Mouse (Mus musculus): Measurements from ENCODE around the gene Cpne1. TPM values are rescaled to one million over a fixed set of nuclear protein-coding genes. Genes with fewer than 3 reads are reported as not detected.
"Not testable (repeated sequence)": the region's sequence is repeated elsewhere in the genome, so short reads cannot be mapped to it uniquely, and the experiment has no call there.

The Cpne1 gene
- total RNA-seq (2014; fragmentation: Nextera tagmentation) = 34.2 and 51.5 TPM in 2 replicates
- total RNA-seq (2017) = 14.7 and 16.5 TPM in 2 replicates

DNA sequence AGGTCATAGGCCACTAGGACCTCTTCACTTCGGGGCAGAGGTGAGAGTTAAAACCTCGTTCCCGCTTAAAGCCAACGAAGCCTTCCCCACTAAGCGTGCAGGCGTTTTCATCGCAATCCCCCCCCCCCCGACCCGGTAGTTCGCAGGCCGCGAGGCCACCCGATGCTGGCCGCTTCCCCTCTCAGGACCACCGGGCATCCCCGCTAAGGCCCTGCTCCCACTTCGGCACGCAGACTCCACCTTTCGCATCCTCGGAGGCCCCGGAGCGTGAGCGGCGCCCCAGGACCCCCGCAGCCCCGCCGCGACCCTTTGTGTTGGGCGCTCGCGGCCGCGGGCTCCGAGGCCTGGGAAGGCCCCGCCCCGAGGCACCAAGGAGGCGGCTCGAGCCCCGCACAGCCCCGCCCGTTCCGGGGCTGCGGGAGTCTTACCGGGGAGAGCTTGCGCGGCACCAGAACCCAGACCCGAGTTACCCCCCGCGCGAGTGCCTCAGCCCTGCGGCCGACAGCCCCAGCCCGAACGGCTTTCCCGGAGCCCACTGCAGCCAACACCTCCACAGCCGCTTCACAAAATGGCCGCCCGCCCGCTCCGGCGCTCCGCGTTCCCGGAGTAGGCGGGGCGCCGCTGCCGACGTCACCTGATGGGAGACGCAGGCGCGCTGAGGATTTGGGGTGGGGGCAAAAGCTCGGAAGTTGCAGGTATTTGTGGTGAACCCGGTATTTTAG is at the start of gene Cpne1, which contains the start of gene Rbm12:
Gene Cpne1, minus strand, starts transcription at position 608 of the 722 bp plus-strand sequence.
Gene Rbm12, minus strand, starts transcription at position 621 of the 722 bp plus-strand sequence.
- ATAC-seq (replicated peaks; ENCODE audit: poor library complexity, severe bottlenecking) = peak; percentile 97

DNA sequence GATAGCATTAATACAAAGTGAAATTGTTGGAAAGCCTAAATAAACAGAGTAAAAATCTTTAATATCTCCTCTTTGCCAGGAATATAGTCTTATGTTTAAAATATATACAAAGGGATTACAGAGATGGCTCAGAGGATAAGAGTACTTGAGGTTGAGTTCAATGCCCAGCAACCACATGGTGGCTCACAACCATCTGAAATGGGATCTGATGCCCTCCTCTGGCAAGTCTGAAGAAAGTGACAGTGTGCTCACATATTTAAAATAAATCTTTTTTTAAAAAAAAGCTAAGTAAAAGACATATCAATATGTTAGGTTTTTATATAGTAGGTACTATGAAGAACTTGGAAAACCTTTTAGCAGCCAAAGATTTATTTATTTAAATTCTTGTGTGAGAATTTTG is 39.8 kb upstream of the Cpne1 start:
- ATAC-seq (replicated peaks; ENCODE audit: poor library complexity, severe bottlenecking) = no peak

DNA sequence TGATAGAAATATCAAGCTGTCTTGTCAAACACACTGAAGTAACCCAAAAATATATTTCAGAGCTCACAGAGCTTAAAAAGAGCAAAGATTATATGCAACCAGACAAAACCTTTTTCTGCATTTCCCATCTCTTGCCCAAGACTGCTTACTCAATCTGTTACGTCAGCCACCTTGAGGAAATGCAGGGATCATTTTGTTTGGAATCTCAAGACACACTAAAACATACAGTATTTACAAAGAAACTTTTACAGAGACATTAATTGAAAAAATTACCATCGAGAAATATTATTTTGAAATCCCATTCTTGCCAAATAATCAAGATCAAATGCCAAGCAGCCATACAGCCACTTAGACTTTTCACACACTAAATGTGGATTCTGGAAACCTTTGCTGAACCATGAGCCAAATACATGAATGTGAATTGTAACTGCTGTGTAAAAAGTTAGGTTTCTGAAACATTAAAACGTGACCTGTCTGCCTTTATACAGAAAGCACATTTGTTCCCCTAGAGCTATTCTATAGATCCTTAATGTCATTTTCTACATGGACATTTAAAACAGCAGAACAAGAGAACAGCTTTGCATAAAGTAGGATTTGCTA is 35.7 kb upstream of the Cpne1 start:
- ATAC-seq (replicated peaks; ENCODE audit: poor library complexity, severe bottlenecking) = no peak

DNA sequence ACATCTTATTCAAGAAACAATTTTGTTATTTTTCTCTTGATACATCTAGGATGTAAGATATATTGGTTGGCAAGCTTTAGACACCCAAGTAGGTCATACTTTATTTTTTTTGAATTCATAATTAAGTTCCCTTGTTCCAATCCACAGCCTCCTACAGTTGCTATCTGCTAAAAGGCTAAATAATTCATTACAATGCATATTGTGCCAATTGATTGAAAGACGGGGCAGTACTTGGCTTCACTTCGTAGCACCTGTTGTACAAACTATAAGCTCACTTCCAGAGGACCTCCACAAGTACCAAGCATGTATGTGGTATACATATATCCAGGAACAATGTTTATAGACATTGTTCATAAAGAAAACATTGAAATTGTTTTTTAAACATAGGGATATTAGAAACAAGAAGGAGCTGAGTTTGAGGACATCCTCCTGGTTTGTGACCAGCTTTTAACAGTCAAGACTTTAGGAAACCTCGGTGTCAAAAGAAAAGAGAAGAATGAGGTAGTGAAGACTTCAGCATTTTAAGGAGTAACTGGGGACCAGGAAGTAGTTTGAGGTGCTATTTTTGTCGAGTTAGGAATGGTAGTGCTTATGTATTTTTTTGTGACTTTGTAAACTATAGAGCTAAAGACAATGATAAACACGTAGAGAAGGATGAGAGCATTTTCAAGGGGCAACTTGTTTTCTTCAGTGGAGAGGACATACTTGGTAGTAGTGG is 34.7 kb upstream of the Cpne1 start:
- ATAC-seq (replicated peaks; ENCODE audit: poor library complexity, severe bottlenecking) = no peak

DNA sequence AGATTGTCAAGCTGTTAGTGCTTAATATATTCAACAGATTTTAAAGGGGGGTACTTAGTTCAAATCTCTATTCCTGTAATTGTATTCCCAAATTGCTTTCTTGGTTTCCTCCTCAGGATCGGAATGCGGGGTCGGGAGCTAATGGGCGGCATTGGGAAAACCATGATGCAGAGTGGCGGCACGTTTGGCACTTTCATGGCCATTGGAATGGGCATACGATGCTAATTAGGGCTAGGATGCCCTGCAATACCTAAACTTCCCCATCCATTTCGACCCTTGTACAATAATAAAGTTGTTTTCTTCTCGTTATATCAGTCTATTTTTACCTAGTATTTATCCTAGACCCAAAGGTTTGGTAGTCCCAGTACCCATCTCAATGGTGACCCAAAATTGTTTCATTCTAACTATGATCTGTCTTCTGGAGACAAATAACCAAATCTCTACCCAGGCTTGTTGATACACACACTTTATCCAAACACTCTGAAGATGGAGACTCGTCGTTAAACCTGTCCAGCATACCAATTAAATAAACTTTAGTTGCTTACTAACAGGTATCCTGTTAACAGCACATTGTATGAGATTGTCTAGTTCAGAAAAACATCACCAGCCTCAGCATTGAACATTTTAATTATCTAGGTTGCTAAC is 33.8 kb upstream of the Cpne1 start:
- no peak for ATAC-seq (replicated peaks; ENCODE audit: poor library complexity, severe bottlenecking)

DNA sequence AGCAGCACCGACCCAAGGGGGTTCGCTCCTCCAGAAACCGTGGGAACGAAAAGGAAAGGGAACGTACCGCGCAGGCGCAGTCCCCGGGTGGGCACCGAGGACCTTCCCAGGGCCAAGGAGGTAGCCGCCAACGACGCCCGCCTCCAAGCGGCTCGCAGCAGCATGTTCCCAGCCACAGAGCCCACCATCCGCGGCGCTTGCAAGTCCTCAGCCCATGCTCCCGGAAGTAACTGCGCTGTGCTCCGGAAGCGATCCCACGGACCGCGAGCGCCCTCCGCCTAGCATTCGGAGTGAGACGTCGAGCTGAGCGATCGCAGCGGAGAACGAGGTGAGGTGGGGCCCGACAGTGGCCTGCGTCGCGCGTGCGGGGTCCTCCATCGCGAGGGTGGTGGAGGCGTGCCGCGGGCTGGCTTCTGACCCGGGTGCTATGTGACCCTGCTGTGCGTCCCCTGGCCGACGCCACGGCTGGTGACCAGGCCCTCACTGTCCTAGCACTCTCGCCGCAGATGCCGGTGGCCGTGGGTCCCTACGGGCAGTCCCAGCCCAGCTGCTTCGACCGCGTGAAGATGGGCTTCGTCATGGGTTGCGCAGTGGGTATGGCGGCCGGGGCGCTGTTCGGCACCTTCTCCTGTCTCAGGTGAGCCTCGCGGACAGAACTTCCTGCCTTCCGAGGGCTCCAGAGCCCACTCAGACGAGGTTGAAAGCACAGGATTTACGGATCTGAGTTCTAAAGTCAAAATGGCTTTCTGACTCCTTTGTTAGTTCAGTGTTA is 32.4 kb upstream of the Cpne1 start, which contains the start of the genes Romo1 and Nfs1:
Gene Romo1, plus strand, starts transcription at position 87 of the 772 bp plus-strand sequence.
Gene Nfs1, minus strand, starts transcription at position 234 of the 772 bp plus-strand sequence.
- ATAC-seq (replicated peaks; ENCODE audit: poor library complexity, severe bottlenecking) = peak; percentile 95

DNA sequence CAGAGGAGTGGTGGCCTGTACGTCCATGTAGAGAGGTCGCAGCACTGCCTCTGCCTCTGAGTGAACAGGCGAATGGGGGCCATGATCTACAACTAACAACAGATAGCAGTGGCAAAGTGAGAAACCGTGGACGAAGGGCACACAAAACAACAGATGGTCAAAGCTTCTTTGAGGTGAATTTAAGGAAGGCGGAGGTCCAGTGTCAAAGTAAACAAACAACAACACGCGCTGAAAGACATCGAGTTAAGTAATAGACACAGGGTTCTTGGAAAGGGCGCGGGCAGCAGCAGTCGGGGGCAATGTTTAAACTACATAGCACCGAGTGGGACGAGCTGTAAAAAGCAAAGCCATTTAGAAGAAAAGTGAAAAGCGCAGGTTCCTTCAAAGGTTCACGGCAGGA is 31.6 kb upstream of the Cpne1 start:
- peak; percentile 1; the same call in 1 of the 2 replicates for ATAC-seq (replicated peaks; ENCODE audit: poor library complexity, severe bottlenecking)

DNA sequence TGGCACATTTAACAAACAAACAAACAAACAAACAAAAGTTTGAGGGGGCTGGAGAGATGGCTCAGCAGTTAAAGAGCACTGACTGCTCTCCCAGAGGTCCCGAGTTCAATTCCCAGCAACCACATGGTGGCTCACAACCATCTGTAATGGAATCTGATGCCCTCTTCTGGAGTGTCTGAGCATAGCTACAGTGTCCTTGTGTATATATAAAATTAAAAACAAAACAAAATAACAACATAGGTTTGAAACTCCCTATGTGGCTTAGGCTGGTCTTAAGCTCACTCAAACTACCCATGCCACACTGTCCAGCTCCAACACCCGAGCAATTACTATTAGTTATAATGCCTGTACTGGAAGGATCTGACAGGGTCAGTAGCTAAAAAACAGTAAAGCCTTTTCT is 31.1 kb upstream of the Cpne1 start:
- ATAC-seq (replicated peaks; ENCODE audit: poor library complexity, severe bottlenecking) = no peak

DNA sequence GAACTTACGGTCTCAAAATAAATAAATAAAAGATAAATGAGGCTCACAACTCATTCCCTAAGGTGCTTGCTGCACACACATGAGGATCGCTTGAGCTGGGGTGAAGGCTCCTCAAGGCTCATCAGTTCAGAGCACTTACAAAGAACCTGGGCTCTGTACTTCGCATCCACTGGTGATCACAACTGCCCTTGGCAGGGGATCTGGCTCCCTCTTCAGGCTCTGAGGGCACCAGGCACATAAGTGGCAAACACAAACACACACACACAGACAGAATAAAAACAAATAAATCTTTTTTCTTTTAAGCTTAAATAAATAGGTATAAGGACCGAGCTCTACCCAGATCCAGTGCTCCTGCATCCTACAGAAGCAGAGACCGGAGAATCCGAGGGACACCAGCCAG is 23.9 kb upstream of the Cpne1 start:
- ATAC-seq (replicated peaks; ENCODE audit: poor library complexity, severe bottlenecking) = no peak

DNA sequence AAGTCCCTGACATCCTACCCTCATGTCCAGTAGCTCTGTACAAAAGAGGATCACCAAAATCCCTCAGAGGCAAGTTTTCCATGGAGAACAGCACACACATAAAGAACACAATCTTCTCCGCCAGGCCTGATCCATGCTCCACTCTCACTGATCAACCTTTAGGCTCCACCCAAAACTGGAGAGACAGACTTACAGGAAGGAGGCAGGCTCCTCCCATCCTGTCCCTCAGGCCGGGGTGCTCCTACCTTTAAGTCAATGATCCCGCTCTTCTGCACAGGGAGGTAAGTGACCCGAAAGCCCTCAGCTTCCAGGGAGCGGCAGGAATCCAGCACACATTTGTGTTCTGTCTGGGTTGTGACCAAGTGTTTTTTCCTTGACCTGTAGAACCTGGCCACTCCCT is 22.4 kb upstream of the Cpne1 start:
- ATAC-seq (replicated peaks; ENCODE audit: poor library complexity, severe bottlenecking) = no peak

DNA sequence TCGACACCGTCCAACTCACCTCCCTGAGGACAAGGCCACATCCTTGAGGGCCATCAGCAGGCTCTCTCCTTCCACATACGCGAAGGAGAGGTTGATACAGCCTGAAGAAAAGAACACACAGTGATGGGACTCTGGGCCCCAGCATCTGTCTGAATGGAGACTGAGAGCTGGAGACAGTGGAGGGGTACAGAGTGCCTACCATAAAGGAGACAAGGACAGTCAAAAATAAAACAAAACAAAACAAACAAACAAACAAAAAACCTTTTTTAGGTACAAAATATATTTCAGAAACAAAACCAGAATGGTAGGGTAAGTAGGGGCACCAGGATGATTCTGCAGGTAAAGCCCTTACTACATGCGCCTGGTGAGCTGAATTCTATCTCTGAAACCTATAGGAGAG is 15.2 kb upstream of the Cpne1 start, which contains the start of gene Gm28036:
Gene Gm28036, minus strand, starts transcription at position 101 of the 400 bp plus-strand sequence.
- no peak for ATAC-seq (replicated peaks; ENCODE audit: poor library complexity, severe bottlenecking)

DNA sequence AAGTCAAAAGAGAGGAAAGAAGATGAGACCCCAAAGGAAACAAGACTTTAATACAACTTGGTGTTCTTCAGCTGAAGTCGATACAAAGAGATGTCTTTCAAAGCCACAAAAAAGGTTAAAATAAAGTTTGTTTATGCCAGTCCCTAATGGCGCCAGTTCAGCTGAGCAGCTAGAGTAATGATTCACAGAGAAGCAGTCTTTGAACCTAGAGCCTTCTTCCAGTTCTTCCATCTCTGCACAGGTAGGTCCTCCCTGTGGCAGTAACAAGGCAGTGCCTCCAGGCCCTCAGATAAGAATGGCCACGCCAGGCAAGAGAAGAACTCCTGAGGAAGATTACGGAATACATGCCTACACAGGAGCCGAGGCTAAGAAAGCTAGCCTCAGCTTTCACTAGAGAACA is 12.0 kb upstream of the Cpne1 start:
- no peak for ATAC-seq (replicated peaks; ENCODE audit: poor library complexity, severe bottlenecking)

DNA sequence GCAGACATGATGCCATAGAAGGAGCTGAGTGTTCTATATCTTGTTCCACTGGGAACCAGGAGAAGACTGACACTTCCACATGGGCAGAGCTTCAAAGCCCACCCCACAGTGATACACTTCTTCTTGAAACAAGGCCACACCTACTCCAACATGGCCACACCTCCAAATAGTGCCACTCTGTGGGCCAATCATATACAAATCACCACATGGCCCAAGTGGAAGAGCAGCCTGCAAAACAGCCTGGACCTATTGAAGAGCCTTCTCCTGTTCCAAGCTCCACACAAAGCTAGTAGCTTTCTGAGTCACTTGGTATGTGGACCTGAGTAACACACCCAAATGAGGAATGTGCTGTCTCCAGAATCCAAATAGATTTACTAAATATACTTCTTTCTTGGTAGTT is 7.8 kb upstream of the Cpne1 start:
- no peak for ATAC-seq (replicated peaks; ENCODE audit: poor library complexity, severe bottlenecking)

DNA sequence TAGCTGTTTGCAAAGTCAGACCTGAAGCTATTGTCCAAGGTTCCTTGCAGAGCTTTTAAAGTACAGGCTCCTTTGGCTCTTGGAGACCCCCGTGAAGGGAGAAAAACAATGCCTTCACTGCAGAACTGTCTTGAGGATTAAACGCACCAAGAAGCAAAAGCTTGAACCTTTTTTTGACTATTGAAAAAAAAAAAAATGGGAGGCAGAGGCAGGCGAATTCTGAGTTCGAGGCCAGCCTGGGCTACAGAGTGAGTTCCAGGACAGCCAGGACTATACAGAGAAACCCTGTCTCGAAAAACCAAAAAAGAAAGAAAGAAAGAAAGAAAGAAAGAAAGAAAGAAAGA is 287 bp upstream of the Cpne1 start:
- not testable (repeated sequence) for ATAC-seq (replicated peaks; ENCODE audit: poor library complexity, severe bottlenecking)

DNA sequence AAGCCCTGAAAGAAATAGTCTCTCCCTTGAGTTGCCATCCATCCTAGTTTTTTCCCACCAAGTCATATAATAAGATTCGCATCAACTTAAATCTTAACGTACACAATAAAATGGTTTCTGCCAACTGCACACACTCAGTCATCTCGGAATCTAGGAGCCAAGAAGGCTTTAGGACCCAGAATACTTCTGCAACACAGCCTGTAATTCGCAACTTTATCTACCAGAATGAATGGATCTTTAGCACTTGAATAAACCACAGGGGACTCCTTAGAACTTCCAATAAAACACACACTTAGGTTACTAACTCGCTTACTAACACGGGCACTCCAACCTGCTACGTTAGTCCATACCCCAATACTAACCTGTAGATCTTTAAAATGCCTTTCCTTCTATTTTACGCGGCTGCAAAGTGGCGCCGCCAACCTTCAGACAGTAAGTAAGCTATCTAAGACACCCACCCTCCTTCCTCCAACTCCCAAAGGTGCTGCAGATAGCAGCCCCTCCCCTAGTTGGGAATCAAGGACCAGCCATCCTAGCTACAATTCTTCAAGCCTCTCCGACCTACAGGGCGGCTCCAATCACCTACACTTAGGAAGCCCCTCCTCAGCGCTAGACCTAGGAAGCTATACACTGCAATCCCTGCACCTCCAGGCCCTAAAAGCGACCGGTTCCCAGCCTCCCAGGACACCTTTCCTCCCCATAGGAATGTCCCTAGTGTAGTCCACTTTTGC is 973 bp downstream of the Cpne1 start:
- peak; percentile 33 for ATAC-seq (replicated peaks; ENCODE audit: poor library complexity, severe bottlenecking)

DNA sequence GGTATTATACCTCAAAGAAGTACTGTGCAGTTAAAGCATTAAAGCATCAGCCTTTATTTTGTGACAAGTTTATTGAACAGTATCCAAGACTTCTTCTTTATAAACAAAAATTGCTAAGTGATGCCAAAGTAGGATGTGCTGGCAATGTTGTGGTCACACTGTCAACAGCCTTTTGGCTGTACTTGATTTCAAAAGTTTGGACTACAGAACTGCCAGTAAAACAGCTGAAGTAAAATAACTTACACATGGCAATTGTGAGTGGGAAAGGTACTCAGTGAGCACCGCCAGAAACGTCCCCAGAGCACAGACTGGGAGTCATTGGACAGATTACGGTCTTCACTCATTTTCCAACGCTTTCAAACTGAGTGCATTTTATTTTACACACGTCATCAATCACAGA is 19.8 kb downstream of the Cpne1 start:
- ATAC-seq (replicated peaks; ENCODE audit: poor library complexity, severe bottlenecking) = no peak

DNA sequence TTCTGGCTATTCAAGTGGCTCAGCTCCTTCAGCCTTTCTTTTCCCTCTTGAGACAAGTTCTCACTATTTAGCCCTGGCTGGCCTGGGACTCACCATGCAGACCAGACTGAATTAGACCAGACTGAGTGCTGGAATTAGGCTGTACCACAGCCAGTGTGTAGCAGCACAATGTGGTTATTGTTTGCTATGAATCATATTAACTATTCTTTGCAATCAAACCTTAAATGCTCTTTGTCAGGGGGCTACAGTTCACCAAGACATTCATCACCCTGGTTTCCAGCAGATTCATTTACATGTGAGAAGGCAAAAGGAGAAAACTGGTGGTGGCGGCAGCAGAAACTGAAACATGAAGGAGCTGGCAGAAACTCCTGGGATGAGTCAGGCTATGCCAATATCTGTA is 22.0 kb downstream of the Cpne1 start:
- no peak for ATAC-seq (replicated peaks; ENCODE audit: poor library complexity, severe bottlenecking)

DNA sequence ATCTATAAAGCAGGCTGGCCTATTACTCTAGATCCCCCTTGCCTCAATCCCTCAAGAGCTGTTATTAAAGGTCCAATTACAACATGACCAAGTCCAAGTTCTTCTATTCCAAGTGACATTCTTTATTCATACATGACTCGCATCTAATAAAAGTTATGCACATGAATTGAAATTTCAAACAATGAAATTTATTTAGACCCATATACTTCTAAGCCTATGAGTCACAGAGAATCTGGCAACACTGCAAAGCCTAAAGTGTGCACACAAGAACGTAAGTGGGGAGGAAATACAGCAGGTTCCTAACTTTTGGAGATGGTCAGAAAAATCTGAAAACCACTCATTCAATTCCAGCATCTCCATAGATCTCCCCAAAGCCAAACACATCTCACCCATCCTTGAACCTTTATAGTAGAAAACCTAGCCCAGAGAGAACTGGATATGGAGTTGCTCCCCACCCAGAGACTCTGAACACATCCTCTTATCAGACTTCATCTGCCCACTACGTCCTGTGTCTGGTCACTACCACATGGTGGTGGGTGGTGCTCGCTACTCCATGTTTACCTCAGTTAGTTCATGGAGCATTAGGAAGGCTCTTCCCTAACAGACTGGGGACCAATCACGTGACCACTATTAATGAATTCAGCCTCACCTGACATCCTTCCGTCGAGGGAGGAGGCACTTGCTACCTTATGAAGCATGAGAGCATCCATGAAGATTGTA is 24.2 kb downstream of the Cpne1 start:
- no peak for ATAC-seq (replicated peaks; ENCODE audit: poor library complexity, severe bottlenecking)

DNA sequence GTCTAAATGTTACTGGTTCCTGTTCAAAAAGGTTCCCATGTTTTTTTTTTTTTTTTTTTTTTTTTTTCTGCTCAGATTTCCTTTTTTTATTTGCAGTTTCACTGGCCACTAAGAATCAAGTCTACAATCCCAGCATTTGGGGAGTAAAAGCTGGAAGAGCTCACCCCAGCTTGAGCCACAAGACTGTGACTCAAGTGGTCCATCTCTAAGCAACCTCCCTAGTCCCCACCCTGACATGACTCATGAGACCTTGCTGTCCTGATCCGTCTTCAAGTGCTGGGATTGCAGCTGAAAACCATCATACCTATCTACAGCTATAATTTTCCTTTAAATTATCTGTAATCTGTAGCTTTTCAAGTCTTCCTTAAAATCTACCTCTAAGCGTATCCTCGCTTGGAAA is 27.2 kb downstream of the Cpne1 start:
- ATAC-seq (replicated peaks; ENCODE audit: poor library complexity, severe bottlenecking) = no peak

All from granulocyte monocyte progenitor cell, adult 5-6 weeks (primary cell).